Mouse (Mus musculus) cerebellum, postnatal 36 days (tissue): ENCODE measurements around the gene Susd4.

Source experiments
- DNase-seq, 2 experiments: peaks; one replicate each; pipeline ENCODE4 v3.0.0; 2021 to 2022; ENCODE audit warnings: mixed read lengths in 2 of 2

Gene Susd4

DNA sequence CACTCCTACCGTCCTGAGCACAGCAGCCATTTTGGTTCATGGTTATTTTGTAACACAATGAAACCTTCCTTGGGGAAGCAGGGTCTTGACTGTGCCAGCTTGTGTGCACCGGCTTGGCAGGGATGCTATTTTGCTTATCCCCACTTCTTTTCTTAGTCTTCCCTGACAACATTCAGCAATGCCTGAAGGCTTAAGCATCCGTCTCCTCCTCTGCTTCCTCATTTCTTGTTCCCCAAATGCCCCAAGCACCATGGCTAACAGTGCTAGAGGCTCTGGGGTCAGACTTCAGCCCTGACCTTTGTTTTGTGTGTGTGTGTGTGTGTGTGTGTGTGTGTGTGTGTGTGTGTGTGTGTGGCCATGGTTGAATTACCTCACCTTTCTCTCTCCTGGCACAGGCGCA, 159.2 kb downstream of the Susd4 start:
- DNase-seq, result no peak

GRCm38 (mm10) chr1:182926465-182926864, 162.8 kb downstream of the Susd4 start:
- no peak for DNase-seq

DNA sequence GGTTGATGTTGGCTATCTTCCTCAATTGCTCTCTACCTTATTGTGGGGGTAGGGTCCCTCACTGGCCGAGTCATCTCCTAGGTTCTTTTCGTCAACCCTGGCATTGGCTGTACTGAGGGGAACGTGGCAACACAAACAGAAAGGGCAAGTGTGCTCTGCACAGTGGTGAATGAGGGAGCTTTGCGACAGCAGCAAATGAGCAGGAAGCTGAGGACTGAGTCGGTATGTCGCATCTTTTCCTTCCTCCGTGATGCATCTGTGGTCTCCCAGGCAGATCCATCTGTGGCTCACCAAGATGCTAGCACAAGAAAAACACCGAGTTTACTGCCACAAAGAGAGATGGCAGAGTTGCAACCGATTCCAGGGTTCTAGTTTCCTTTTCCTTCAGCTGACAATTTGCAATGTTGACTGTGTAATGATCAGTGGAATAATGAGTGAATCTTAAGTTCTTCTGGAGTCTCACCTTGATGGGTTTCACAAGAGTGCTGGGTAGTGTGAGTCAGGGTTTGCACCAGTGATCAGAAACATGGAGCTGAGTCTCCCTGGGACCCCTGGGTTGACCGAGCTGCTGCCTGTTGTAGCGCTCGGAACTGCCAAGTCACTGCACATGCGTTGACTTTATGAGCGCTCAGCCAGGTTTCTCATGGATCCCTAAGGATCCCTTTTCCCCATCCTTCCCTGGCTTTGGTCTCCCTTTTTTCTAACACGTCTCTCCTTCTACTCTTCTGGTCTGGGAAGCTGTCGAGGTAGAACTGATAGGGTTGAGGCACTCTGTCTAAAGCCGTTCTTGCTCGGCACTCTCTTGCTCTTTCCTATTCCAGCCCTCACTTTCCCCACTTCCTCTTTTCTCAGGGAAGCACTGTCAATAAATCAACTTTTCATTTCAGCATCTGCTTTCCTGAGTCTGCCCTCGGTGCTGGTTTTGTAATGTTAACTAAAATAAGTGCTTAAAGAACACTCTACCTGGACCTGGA, 164.5 kb downstream of the Susd4 start:
- no peak for DNase-seq

DNA sequence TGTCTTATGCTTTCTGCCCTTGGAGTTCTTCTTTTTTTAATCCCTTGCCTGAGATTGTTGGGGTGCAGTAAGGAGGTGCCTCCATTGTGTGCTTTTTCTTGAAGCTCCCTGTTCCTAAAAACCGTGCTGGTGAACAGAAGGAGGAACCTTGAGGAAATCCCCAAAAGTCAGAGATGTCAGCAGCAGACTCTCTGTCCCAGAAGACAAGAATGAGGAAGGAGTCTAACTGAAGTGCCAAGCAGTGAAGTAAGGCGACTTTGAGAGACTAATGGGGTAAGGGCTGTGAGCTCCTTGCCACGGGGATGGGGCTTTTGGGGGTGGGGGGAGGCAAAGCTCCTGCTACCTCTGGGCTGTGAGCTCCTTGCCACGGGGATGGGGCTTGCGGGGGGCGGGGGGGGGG, 171.8 kb downstream of the Susd4 start:
- DNase-seq, result no peak

- DNase-seq, result no peak
Observed at GRCm38 (mm10) chr1:182937486-182938120, 173.9 kb downstream of the Susd4 start.

- DNase-seq, result no peak
Observed at GRCm38 (mm10) chr1:182941921-182942320, 178.3 kb downstream of the Susd4 start.

DNA sequence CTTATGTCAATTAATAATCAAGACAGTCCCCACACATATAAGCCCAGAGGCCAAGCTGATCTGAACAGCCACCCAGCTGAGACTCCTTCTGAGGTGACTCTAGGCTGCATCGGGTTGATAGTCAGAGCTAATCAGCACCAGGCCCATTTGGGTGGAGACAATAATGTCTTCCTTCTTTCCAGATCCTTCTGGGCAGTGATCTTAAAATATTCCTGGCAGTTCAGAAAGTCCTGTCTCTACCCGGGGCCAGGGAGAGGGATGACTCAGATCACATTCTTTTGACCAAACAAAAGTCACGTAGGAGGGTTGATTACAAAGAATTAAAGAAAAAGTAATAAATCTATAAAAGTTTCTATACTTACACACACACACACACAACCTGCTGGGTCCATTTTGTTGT, 180.3 kb downstream of the Susd4 start:
- DNase-seq, result no peak

- DNase-seq, result no peak
Observed at GRCm38 (mm10) chr1:182944638-182945037, 181.0 kb downstream of the Susd4 start.

- DNase-seq, result no peak
Observed at GRCm38 (mm10) chr1:182945561-182945960, 181.9 kb downstream of the Susd4 start.
